Mouse (Mus musculus): Measurements from ENCODE around the gene Bcl2a1a. TPM values are rescaled to one million over a fixed set of nuclear protein-coding genes. Genes with fewer than 3 reads are reported as not detected.

Gene Bcl2a1a
- polyA plus RNA-seq, 1 experiment: not detected

Other genes starting within 250 kb of the Bcl2a1a start
- not detected in 2 replicates for gene Mthfsl, start 236.6 kb upstream of the Bcl2a1a start, polyA plus RNA-seq (2012; ENCODE audit: insufficient read depth, insufficient read length, low replicate concordance, missing spikeins)
- gene Bcl2a1d, start 225.0 kb upstream of the Bcl2a1a start, polyA plus RNA-seq (2012; ENCODE audit: insufficient read depth, insufficient read length, low replicate concordance, missing spikeins): not detected in 2 replicates
- gene Trim43c, start 117.7 kb upstream of the Bcl2a1a start, polyA plus RNA-seq (2012; ENCODE audit: insufficient read depth, insufficient read length, low replicate concordance, missing spikeins): not detected in 2 replicates
- gene Trim43b, start 135.9 kb downstream of the Bcl2a1a start, polyA plus RNA-seq (2012; ENCODE audit: insufficient read depth, insufficient read length, low replicate concordance, missing spikeins): not detected in 2 replicates
- not detected in 2 replicates for gene Bcl2a1b, start 242.3 kb downstream of the Bcl2a1a start, polyA plus RNA-seq (2012; ENCODE audit: insufficient read depth, insufficient read length, low replicate concordance, missing spikeins)
- not detected in 2 replicates for gene Gm29094, start 242.5 kb downstream of the Bcl2a1a start, polyA plus RNA-seq (2012; ENCODE audit: insufficient read depth, insufficient read length, low replicate concordance, missing spikeins)